Mouse (Mus musculus): ENCODE results near the gene Plpp1.

GRCm38 (mm10) chr13:112798953-112799305, 1.7 kb upstream of the Plpp1 start:
- TF ChIP-seq CTCF (IDR thresholded peaks at IDR 0.05) (no peak), POLR2A (IDR thresholded peaks at IDR 0.05; ENCODE audit: insufficient read depth, low read depth, low read length) (no peak), EP300 (IDR thresholded peaks at IDR 0.05; ENCODE audit: insufficient read depth, low read depth, low read length) (no peak)
